Mouse (Mus musculus): ENCODE results near the gene Aqp2. TPM values are rescaled to one million over a fixed set of nuclear protein-coding genes. Genes with fewer than 3 reads are reported as not detected.

Aqp2 gene
- total RNA-seq (2021): not detected

- DNase-seq: peak; percentile 48
- intact Hi-C loops (cut with DNase I): no loop called here
These were observed at the start of gene Aqp2 for GRCm38 (mm10) chr15:99578802-99579485. TSS of gene Aqp2 (plus strand) at chr15:99579055.

- no peak for DNase-seq
- intact Hi-C loops (cut with DNase I): no loop called here
These were observed 47.7 kb upstream of the Aqp2 start for GRCm38 (mm10) chr15:99531146-99531545.

- intact Hi-C loops (cut with DNase I): no loop called here
These were observed 46.8 kb upstream of the Aqp2 start for GRCm38 (mm10) chr15:99532023-99532422.

GRCm38 (mm10) chr15:99536889-99537862 is 41.7 kb upstream of the Aqp2 start:
- DNase-seq: no peak
- intact Hi-C loops (cut with DNase I): no loop called here

More at GRCm38 (mm10) chr15:99532023-99532422, 46.8 kb upstream of the Aqp2 start:
- DNase-seq: no peak

GRCm38 (mm10) chr15:99539891-99540290 is 39.0 kb upstream of the Aqp2 start:
- intact Hi-C loops (cut with DNase I): no loop called here
- no peak for DNase-seq

- intact Hi-C loops (cut with DNase I): no loop called here
- DNase-seq: no peak
These were observed 34.8 kb upstream of the Aqp2 start for GRCm38 (mm10) chr15:99544047-99544446.

- DNase-seq: peak; percentile 23
- intact Hi-C loops (cut with DNase I): no loop called here
These were observed 32.3 kb upstream of the Aqp2 start for GRCm38 (mm10) chr15:99546596-99546995.

GRCm38 (mm10) chr15:99547732-99548131 is 31.1 kb upstream of the Aqp2 start:
- intact Hi-C loops (cut with DNase I): no loop called here
- DNase-seq: no peak

GRCm38 (mm10) chr15:99549901-99550300 is 29.0 kb upstream of the Aqp2 start:
- intact Hi-C loops (cut with DNase I): no loop called here
- no peak for DNase-seq

- DNase-seq: no peak
- intact Hi-C loops (cut with DNase I): no loop called here
These were observed 25.1 kb upstream of the Aqp2 start for GRCm38 (mm10) chr15:99553767-99554166.

GRCm38 (mm10) chr15:99558947-99559346 is 19.9 kb upstream of the Aqp2 start:
- DNase-seq: no peak
- intact Hi-C loops (cut with DNase I): no loop called here

GRCm38 (mm10) chr15:99560246-99560645 is 18.6 kb upstream of the Aqp2 start:
- intact Hi-C loops (cut with DNase I): no loop called here
- no peak for DNase-seq

GRCm38 (mm10) chr15:99567371-99567770 is 11.5 kb upstream of the Aqp2 start:
- DNase-seq: no peak
- intact Hi-C loops (cut with DNase I): no loop called here

GRCm38 (mm10) chr15:99568682-99569081 is 10.2 kb upstream of the Aqp2 start:
- intact Hi-C loops (cut with DNase I): no loop called here
- no peak for DNase-seq

GRCm38 (mm10) chr15:99569123-99569522 is 9.7 kb upstream of the Aqp2 start:
- intact Hi-C loops (cut with DNase I): no loop called here
- DNase-seq: no peak

GRCm38 (mm10) chr15:99583463-99584344 is 4.8 kb downstream of the Aqp2 start:
- no peak for DNase-seq
- intact Hi-C loops (cut with DNase I): loop anchor here (5.0 kb wide), 1 partner anchor 81 kb away; no protein-coding TSS in a partner anchor

GRCm38 (mm10) chr15:99584407-99585202 is 5.8 kb downstream of the Aqp2 start:
- intact Hi-C loops (cut with DNase I): loop anchor here (5.0 kb wide), 1 partner anchor 82 kb away; no protein-coding TSS in a partner anchor
- no peak for DNase-seq

- no peak for DNase-seq
- intact Hi-C loops (cut with DNase I): no loop called here
These were observed 6.9 kb downstream of the Aqp2 start for GRCm38 (mm10) chr15:99585741-99586140.

- DNase-seq: no peak
- intact Hi-C loops (cut with DNase I): no loop called here
These were observed 7.7 kb downstream of the Aqp2 start for GRCm38 (mm10) chr15:99586525-99586924.

- intact Hi-C loops (cut with DNase I): no loop called here
- no peak for DNase-seq
These were observed 10.4 kb downstream of the Aqp2 start for GRCm38 (mm10) chr15:99589237-99589636.
